Mouse (Mus musculus) CH12.LX (cell line): Measurements from ENCODE around the gene Gm12166.

Experiments used
- ELF1 ChIP-seq: IDR thresholded peaks from 2 replicates; pipeline ENCODE4 v1.6.1; 2014; ENCODE audit warnings: low read depth, mild to moderate bottlenecking, inconsistent platforms, low read length, improper control_type of control experiment
- NELFE ChIP-seq: IDR thresholded peaks from 2 replicates; pipeline ENCODE4 v1.6.1; 2011; ENCODE audit warnings: low read depth, low read length, improper control_type of control experiment
- POLR2A ChIP-seq: IDR thresholded peaks from 2 replicates; pipeline ENCODE4 v1.6.1; 2011; ENCODE audit warnings: low read depth, mild to moderate bottlenecking, improper control_type of control experiment, low read length

GRCm38 (mm10) chr11:46021850-46022249 lies 30.3 kb downstream of the Gm12166 start:
- TF ChIP-seq POLR2A = no peak
- no peak for TF ChIP-seq ELF1
- TF ChIP-seq NELFE = no peak
